Mouse (Mus musculus): Measurements from ENCODE around the gene Mettl14. TPM values are rescaled to one million over a fixed set of nuclear protein-coding genes. Genes with fewer than 3 reads are reported as not detected.

Mettl14 gene
- total and polyA plus RNA-seq, 3 experiments, result 8.5 to 18.8 TPM; not detected in 1

DNA sequence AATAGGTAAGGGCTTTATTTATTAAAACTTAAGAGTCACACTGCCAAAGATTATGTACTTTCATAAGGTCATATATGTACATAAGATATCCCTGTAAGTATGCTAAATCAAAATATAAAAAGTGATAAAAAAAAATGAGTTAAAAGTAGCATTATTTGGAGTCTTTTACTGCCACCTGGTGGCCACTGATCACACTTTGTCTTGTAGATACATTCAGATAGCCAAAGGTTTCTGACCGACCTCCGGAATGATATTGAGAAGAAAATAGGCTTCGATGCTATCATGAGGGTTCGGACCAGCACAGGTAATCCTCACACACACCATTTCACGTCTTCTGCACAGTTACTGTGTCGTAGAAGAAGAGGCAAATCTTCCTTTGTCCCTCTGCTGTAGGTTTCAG lies 32.7 kb downstream of the Mettl14 start:
- no peaks in the 10 kb centered on the region for H3K79me2 ChIP-seq (ENCODE audit: control insufficient read depth, insufficient read depth, low read length, poor library complexity)
- TF ChIP-seq KAT2A (conservative IDR thresholded peaks at IDR 0.05; ENCODE audit: low read depth, low read length) (no peak), TBP (IDR thresholded peaks at IDR 0.05; ENCODE audit: low read depth, low read length) (no peak), USF2 (IDR thresholded peaks at IDR 0.05; ENCODE audit: borderline replicate concordance in 1 of 2, insufficient read depth in 1 of 2, low read depth in 1 of 2, low read length in 2 of 2) (no peak), MYB (IDR thresholded peaks at IDR 0.05; ENCODE audit: low read depth, low read length) (no peak), BHLHE40 (IDR thresholded peaks at IDR 0.05; ENCODE audit: borderline replicate concordance, low read depth, low read length) (no peak), CTCF (IDR thresholded peaks at IDR 0.05 in 2 of 3, conservative IDR thresholded peaks at IDR 0.05 in 1 of 3; ENCODE audit: control insufficient read depth in 1 of 3, insufficient read depth in 1 of 3, low read depth in 2 of 3, low read length in 3 of 3, poor library complexity in 1 of 3, severe bottlenecking in 1 of 3) (peak in 2 of 3 experiments; percentile 11 to 65; a peak in 4 of 6 replicates), POLR2AphosphoS2 (IDR thresholded peaks at IDR 0.05; ENCODE audit: low read length) (no peak), SMC3 (IDR thresholded peaks at IDR 0.05; ENCODE audit: low read depth, low read length) (peak; percentile 63), JUND (IDR thresholded peaks at IDR 0.05; ENCODE audit: low read depth, low read length) (no peak), MAFK (IDR thresholded peaks at IDR 0.05; ENCODE audit: borderline replicate concordance, low read depth, low read length) (no peak), E2F4 (IDR thresholded peaks at IDR 0.05; ENCODE audit: borderline replicate concordance, low read depth, low read length) (no peak), NELFE (IDR thresholded peaks at IDR 0.05; ENCODE audit: low read depth, low read length) (no peak), NRF1 (IDR thresholded peaks at IDR 0.05; ENCODE audit: insufficient read depth, low read depth, low read length, poor library complexity, severe bottlenecking) (no peak), ZKSCAN1 (IDR thresholded peaks at IDR 0.05; ENCODE audit: low read depth, low read length) (no peak), ETS1 (IDR thresholded peaks at IDR 0.05; ENCODE audit: low read depth, low read length) (no peak), HCFC1 (IDR thresholded peaks at IDR 0.05; ENCODE audit: low read depth, low read length) (no peak), GATA1 (IDR thresholded peaks at IDR 0.05; ENCODE audit: low read depth, low read length) (no peak), RCOR1 (IDR thresholded peaks at IDR 0.05; ENCODE audit: low read depth, low read length) (no peak), TCF12 (IDR thresholded peaks at IDR 0.05; ENCODE audit: low read depth, low read length) (no peak), EP300 (IDR thresholded peaks at IDR 0.05; ENCODE audit: low read depth in 1 of 2, low read length in 2 of 2) (no peak), CHD2 (IDR thresholded peaks at IDR 0.05; ENCODE audit: low read length) (no peak), MAX (IDR thresholded peaks at IDR 0.05; ENCODE audit: low read length) (no peak), ZNF384 (IDR thresholded peaks at IDR 0.05; ENCODE audit: low read depth, low read length) (peak; percentile 91), RAD21 (IDR thresholded peaks at IDR 0.05; ENCODE audit: low read depth, low read length) (peak; percentile 64), ZC3H11A (IDR thresholded peaks at IDR 0.05; ENCODE audit: low read depth, low read length) (peak; percentile 58; the same call in 1 of the 2 replicates), ELF1 (IDR thresholded peaks at IDR 0.05; ENCODE audit: low read depth, low read length) (no peak), POLR2AphosphoS5 (IDR thresholded peaks at IDR 0.05; ENCODE audit: borderline replicate concordance, low read depth, low read length) (no peak), UBTF (IDR thresholded peaks at IDR 0.05; ENCODE audit: borderline replicate concordance, insufficient read depth, low read depth, low read length) (no peak), CHD1 (IDR thresholded peaks at IDR 0.05; ENCODE audit: low read depth, low read length) (no peak), MEF2A (IDR thresholded peaks at IDR 0.05; ENCODE audit: extremely low read depth, insufficient replicate concordance, low read depth, low read length, poor library complexity, severe bottlenecking) (no peak), GABPA (IDR thresholded peaks at IDR 0.05; ENCODE audit: low read depth, low read length) (no peak), MAZ (IDR thresholded peaks at IDR 0.05; ENCODE audit: low read depth, low read length) (no peak), ZMIZ1 (IDR thresholded peaks at IDR 0.05; ENCODE audit: low read depth, low read length) (no peak), POLR2A (IDR thresholded peaks at IDR 0.05; ENCODE audit: control insufficient read depth in 1 of 2, insufficient read depth in 1 of 2, low read depth in 1 of 2, low read length in 2 of 2, poor library complexity in 1 of 2) (no peak)
- no peak overlapping the region for H3K27ac ChIP-seq (ENCODE audit: control insufficient read depth, low read depth, low read length)
- peaks cover 0 to 3% of the 10 kb centered on the region in 2 experiments; a peak in 1 of 4 replicates for H3K36me3 ChIP-seq (ENCODE audit: control insufficient read depth in 1 of 2, insufficient read depth in 2 of 2, low read length in 2 of 2)
- no peaks in the 10 kb centered on the region for H3K9me3 ChIP-seq (replicated peaks; ENCODE audit: insufficient read depth, low read length)
- H3K4me1 ChIP-seq (ENCODE audit: control insufficient read depth in 1 of 2, insufficient read depth in 2 of 2, low read length in 2 of 2), result no peaks in the 10 kb centered on the region
- H3K9ac ChIP-seq (ENCODE audit: control insufficient read depth, low read depth, low read length, poor library complexity, severe bottlenecking), result no peak overlapping the region
- H3K27me3 ChIP-seq (ENCODE audit: control insufficient read depth in 1 of 2, insufficient read depth in 2 of 2, low read length in 2 of 2), result no peaks in the 10 kb centered on the region
- no peak overlapping the region for H3K4me3 ChIP-seq (ENCODE audit: control insufficient read depth in 1 of 2, insufficient read depth in 1 of 2, low read depth in 2 of 2, low read length in 2 of 2)
- peak; percentile 71 for DNase-seq (ENCODE audit: low read depth, low spot score)

All from MEL (cell line).